Mouse (Mus musculus): ENCODE measurements around the gene Rcbtb1. TPM values are rescaled to one million over a fixed set of nuclear protein-coding genes. Genes with fewer than 3 reads are reported as not detected.
"Not testable (repeated sequence)": the region's sequence is repeated elsewhere in the genome, so short reads cannot be mapped to it uniquely, and the experiment has no call there.

The Rcbtb1 gene
- polyA plus RNA-seq, 1 experiment from 2014 or later = 51.9 TPM

DNA sequence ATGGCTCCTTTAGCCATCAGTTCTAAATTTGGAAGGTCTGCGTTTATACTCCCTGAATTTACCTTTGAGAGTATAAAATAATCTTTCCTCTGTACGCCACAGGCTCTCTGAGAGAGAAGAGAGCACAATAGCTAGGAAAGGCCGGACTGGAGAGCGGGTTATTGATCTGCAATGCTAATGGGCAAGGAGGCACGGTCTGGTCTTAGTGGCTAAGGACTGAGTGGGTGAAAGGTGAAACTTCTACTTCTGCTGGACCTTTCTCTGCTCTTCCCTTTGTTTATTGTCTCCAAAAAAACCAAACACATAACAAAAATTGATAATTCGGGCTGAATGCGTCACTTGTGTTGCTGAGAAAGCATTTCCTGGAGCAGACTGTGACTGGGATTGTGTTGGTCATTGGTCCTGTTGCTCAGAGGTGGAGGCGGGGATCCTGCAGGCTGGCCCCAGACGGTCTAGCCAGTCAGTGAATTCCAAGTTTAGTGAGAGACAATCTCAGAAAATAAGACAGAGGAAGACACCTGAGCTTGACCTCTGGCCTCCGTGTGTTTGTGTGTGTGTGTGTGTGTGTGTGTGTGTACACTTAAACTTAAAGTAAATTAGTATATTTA is 5.1 kb downstream of the Rcbtb1 start:
- Histone ChIP-seq H3K27me3 (ENCODE audit: control insufficient read depth, insufficient read depth, low read length) (no peaks in the 10 kb centered on the region), H3K9me3 (ENCODE audit: control insufficient read depth, low read length) (no peaks in the 10 kb centered on the region), H3K4me3 (replicated peaks; ENCODE audit: low read length) (no peak overlapping the region), H3K4me1 (replicated peaks; ENCODE audit: control insufficient read depth, insufficient read depth, low read length) (peaks cover 44% of the 10 kb centered on the region), H3K36me3 (replicated peaks; ENCODE audit: control insufficient read depth, insufficient read depth) (no peaks in the 10 kb centered on the region), H3K4me2 (replicated peaks) (peak overlapping the region; percentile 5; the same call in 1 of the 2 replicates), H3K27ac (no peak overlapping the region), H3K9ac (peak overlapping the region; percentile 16)
- DNase-seq (ENCODE audit: low spot score) (no peak), ATAC-seq (ENCODE audit: low FRiP score) (no peak)
- WGBS = 35% methylated on average over 10 of the region's 10 CpGs

DNA sequence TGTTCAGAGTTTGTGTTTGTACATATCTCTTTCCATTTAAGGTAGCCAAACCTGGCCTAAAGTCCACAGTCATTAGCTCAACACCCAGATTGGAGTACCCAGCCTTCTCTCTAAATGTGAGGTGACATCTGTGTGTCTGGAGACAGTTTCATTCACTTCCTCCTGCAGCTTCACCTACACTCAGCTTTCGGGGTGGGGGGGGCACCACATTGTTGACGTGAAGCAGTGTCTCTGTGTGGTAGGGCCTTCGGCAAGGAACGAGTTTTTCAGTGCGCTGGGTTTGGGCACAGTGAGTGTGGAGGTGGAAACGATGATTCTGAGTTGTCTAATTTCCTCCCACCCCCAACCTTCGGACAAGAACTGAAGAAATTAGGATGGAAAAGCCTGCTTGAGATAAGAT is 8.0 kb downstream of the Rcbtb1 start:
- DNase-seq (ENCODE audit: low spot score) (no peak), ATAC-seq (ENCODE audit: low FRiP score) (no peak)
- Histone ChIP-seq H3K4me1 (replicated peaks; ENCODE audit: control insufficient read depth, insufficient read depth, low read length) (peaks cover 28% of the 10 kb centered on the region), H3K36me3 (replicated peaks; ENCODE audit: control insufficient read depth, insufficient read depth) (peaks cover 13% of the 10 kb centered on the region), H3K4me3 (replicated peaks; ENCODE audit: low read length) (no peak overlapping the region), H3K9me3 (ENCODE audit: control insufficient read depth, low read length) (no peaks in the 10 kb centered on the region), H3K27ac (no peak overlapping the region), H3K4me2 (replicated peaks) (no peak overlapping the region), H3K27me3 (ENCODE audit: control insufficient read depth, insufficient read depth, low read length) (no peaks in the 10 kb centered on the region), H3K9ac (no peak overlapping the region)
- 92% methylated on average over 7 of the region's 7 CpGs for WGBS

DNA sequence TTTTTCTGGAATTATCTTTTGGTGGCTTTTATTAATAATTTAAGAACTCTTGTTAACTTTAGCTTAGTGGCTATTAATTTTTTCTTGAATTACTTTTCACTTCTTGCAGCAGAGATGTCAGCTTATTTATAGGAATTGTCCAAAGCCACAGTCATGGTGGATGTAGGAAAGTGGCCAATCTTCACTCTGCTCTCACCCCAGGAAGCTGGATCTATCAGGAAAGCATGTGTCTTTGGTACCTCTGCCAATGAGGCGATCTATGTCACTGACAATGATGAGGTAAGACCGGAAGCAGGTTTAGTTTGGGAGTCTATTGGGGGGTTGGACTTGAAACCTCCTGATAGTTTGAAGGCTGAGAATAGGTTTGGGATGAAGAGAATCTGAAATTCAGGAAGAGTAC is 8.8 kb downstream of the Rcbtb1 start:
- H3K36me3 ChIP-seq (replicated peaks; ENCODE audit: control insufficient read depth, insufficient read depth) = peaks cover 21% of the 10 kb centered on the region
- H3K27me3 ChIP-seq (ENCODE audit: control insufficient read depth, insufficient read depth, low read length) = no peaks in the 10 kb centered on the region
- ATAC-seq (ENCODE audit: low FRiP score) = no peak
- peaks cover 20% of the 10 kb centered on the region for H3K4me1 ChIP-seq (replicated peaks; ENCODE audit: control insufficient read depth, insufficient read depth, low read length)
- H3K27ac ChIP-seq = no peak overlapping the region
- no peak overlapping the region for H3K9ac ChIP-seq
- DNase-seq (ENCODE audit: low spot score) = no peak
- no peak overlapping the region for H3K4me3 ChIP-seq (replicated peaks; ENCODE audit: low read length)
- H3K4me2 ChIP-seq (replicated peaks) = no peak overlapping the region
- H3K9me3 ChIP-seq (ENCODE audit: control insufficient read depth, low read length) = no peaks in the 10 kb centered on the region
- 97% methylated on average over 2 of the region's 2 CpGs for WGBS

DNA sequence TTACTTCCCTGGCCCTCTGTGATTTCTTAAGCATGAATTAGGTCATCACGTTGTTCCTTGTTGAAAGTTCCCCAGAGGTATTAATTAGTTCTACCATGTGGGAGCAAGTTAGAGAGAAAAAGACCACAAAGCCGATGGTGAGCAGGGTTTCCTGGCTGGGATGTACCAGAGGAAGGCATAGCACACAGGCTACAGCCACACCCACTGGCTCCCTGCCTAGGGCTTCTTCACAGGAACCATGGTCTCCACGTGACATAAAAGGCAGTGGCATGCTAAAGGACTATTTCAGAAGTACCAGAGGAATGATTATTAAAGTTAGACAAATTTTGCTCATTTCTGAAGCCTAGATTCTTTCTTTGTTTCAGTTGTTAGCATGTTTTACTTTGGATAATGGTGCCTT is 18.2 kb downstream of the Rcbtb1 start:
- no peak overlapping the region for H3K27ac ChIP-seq
- ATAC-seq (ENCODE audit: low FRiP score) (no peak), DNase-seq (ENCODE audit: low spot score) (no peak)
- H3K4me2 ChIP-seq (replicated peaks) = no peak overlapping the region
- H3K36me3 ChIP-seq (replicated peaks; ENCODE audit: control insufficient read depth, insufficient read depth) = peaks cover 82% of the 10 kb centered on the region
- no peaks in the 10 kb centered on the region for H3K27me3 ChIP-seq (ENCODE audit: control insufficient read depth, insufficient read depth, low read length)
- H3K4me3 ChIP-seq (replicated peaks; ENCODE audit: low read length) = no peak overlapping the region
- no peaks in the 10 kb centered on the region for H3K4me1 ChIP-seq (replicated peaks; ENCODE audit: control insufficient read depth, insufficient read depth, low read length)
- H3K9me3 ChIP-seq (ENCODE audit: control insufficient read depth, low read length) = no peaks in the 10 kb centered on the region
- no peak overlapping the region for H3K9ac ChIP-seq
- WGBS = 80% methylated on average over 3 of the region's 3 CpGs

DNA sequence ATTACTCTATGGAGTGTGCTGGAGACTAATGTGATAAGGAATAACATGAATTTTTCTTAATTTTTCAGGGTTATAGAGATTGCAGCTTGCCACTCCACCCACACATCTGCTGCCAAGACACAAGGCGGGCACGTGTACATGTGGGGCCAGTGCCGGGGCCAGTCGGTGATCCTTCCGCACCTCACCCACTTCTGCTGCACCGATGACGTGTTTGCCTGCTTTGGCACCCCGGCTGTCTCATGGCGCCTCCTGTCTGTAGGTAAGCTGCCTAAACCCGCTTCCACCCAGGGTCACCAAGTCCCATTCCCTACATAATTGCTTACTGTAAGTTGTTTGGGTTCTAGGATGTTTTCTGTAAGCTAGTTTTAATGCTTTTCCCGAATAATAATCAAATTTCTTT is 25.2 kb downstream of the Rcbtb1 start:
- Histone ChIP-seq H3K9ac (no peak overlapping the region), H3K36me3 (replicated peaks; ENCODE audit: control insufficient read depth, insufficient read depth) (peaks cover 97% of the 10 kb centered on the region), H3K27ac (no peak overlapping the region), H3K4me3 (replicated peaks; ENCODE audit: low read length) (no peak overlapping the region), H3K4me1 (replicated peaks; ENCODE audit: control insufficient read depth, insufficient read depth, low read length) (no peaks in the 10 kb centered on the region), H3K4me2 (replicated peaks) (no peak overlapping the region), H3K9me3 (ENCODE audit: control insufficient read depth, low read length) (no peaks in the 10 kb centered on the region), H3K27me3 (ENCODE audit: control insufficient read depth, insufficient read depth, low read length) (no peaks in the 10 kb centered on the region)
- no peak for DNase-seq (ENCODE audit: low spot score)
- WGBS = 97% methylated on average over 11 of the region's 11 CpGs
- ATAC-seq (ENCODE audit: low FRiP score) = no peak

DNA sequence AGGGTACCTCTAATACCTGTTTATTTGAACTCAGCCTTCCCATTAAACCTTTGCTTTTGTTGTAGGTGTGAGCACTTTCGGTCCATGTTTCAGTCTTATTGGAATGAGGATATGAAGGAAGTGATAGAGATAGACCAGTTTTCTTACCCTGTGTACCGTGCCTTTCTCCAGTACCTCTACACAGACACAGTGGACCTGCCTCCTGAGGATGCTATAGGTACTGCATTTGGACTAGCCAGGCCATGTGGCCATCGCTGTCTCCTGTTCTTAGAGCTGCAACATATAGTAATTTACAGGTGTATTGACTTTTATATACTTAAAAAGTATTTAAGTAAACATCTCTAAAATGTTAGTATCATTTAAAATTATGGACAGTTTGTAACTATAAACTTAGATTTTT is 28.8 kb downstream of the Rcbtb1 start:
- Histone ChIP-seq H3K36me3 (replicated peaks; ENCODE audit: control insufficient read depth, insufficient read depth) (peaks cover 98% of the 10 kb centered on the region), H3K9ac (no peak overlapping the region), H3K4me3 (replicated peaks; ENCODE audit: low read length) (no peak overlapping the region), H3K9me3 (ENCODE audit: control insufficient read depth, low read length) (no peaks in the 10 kb centered on the region), H3K27ac (no peak overlapping the region), H3K27me3 (ENCODE audit: control insufficient read depth, insufficient read depth, low read length) (no peaks in the 10 kb centered on the region), H3K4me1 (replicated peaks; ENCODE audit: control insufficient read depth, insufficient read depth, low read length) (no peaks in the 10 kb centered on the region), H3K4me2 (replicated peaks) (no peak overlapping the region)
- no peak for DNase-seq (ENCODE audit: low spot score)
- ATAC-seq (ENCODE audit: low FRiP score) = no peak
- WGBS = 94% methylated on average over 3 of the region's 3 CpGs

DNA sequence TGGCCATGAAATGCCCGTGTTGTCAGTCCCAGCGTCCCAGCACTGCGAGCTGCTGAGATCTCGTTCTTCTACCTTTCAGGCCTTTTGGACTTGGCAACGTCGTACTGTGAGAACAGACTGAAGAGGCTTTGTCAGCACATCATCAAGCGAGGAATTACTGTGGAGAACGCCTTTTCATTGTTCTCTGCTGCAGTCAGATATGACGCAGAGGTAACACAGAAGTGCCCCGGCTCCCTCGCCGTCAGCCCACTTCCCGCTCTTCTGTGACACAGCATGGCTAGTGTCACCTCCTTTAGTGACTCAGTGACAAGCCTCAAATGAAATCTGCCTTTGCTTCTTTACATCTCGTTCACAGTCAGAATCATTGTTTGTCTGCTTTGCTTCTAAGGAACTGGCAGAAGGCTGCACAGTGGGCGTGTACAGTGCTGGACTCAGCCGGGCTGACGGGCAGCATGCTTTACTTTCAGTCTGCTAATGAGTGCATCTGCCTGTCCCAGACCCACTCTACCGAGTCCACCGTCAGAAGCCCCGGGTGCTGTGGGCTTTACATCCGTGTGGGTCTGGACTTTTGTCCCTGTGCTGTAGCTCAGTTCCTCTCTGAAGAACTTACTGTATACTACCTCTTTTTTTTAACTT is 29.4 kb downstream of the Rcbtb1 start:
- Histone ChIP-seq H3K4me3 (replicated peaks; ENCODE audit: low read length) (no peak overlapping the region), H3K9ac (no peak overlapping the region), H3K27ac (no peak overlapping the region), H3K9me3 (ENCODE audit: control insufficient read depth, low read length) (no peaks in the 10 kb centered on the region), H3K36me3 (replicated peaks; ENCODE audit: control insufficient read depth, insufficient read depth) (peaks cover 99% of the 10 kb centered on the region), H3K27me3 (ENCODE audit: control insufficient read depth, insufficient read depth, low read length) (no peaks in the 10 kb centered on the region), H3K4me1 (replicated peaks; ENCODE audit: control insufficient read depth, insufficient read depth, low read length) (no peaks in the 10 kb centered on the region), H3K4me2 (replicated peaks) (no peak overlapping the region)
- no peak for DNase-seq (ENCODE audit: low spot score)
- ATAC-seq (ENCODE audit: low FRiP score) = no peak
- 79% methylated on average over 21 of the region's 21 CpGs for WGBS

DNA sequence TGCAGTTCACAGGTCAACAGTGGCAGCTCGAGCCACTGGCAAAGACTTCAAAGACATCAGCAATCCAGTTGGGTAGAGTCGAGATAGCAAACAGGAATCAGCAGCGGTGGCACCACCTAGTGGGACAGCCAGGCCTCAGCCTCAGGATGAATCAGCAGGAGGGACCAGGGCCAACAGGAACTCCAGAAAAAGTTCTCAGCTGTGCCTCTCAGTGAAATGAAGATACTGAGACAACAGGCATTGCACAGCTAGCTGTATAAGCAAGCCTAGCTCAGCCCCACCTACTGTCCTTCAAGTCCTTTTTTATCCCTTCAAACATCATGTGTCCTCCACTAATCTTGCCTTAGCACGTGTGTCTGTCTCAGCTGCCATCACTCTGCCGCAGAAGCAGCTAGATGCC is 31.0 kb downstream of the Rcbtb1 start:
- no peak overlapping the region for H3K27ac ChIP-seq
- H3K36me3 ChIP-seq (replicated peaks; ENCODE audit: control insufficient read depth, insufficient read depth) = peaks cover 98% of the 10 kb centered on the region
- WGBS = 81% methylated on average over 5 of the region's 5 CpGs
- ATAC-seq (ENCODE audit: low FRiP score) = no peak
- no peak overlapping the region for H3K4me3 ChIP-seq (replicated peaks; ENCODE audit: low read length)
- no peaks in the 10 kb centered on the region for H3K9me3 ChIP-seq (ENCODE audit: control insufficient read depth, low read length)
- no peak for DNase-seq (ENCODE audit: low spot score)
- no peaks in the 10 kb centered on the region for H3K4me1 ChIP-seq (replicated peaks; ENCODE audit: control insufficient read depth, insufficient read depth, low read length)
- H3K27me3 ChIP-seq (ENCODE audit: control insufficient read depth, insufficient read depth, low read length) = no peaks in the 10 kb centered on the region
- no peak overlapping the region for H3K9ac ChIP-seq
- H3K4me2 ChIP-seq (replicated peaks) = no peak overlapping the region

DNA sequence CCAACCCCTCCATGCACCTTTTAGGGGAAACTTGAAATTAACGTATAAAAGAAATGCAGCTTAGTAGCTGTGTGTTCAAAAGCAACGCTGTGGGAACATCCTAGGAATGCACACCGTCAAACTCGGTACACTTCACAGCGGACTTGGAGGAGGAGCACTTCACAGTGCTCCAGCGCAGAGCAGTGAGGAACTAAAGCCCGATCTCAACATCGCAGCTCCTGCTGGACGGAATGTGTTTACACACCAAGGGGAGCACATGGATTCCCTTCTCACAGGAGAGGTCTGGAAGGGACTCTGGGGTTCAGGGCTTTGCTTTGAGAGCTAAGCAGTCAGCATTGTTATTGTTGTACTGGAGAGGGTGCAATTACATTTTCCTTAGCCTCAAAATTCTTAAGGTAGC is 32.6 kb downstream of the Rcbtb1 start:
- Histone ChIP-seq H3K4me1 (replicated peaks; ENCODE audit: control insufficient read depth, insufficient read depth, low read length) (no peaks in the 10 kb centered on the region), H3K9ac (no peak overlapping the region), H3K36me3 (replicated peaks; ENCODE audit: control insufficient read depth, insufficient read depth) (peaks cover 98% of the 10 kb centered on the region), H3K4me3 (replicated peaks; ENCODE audit: low read length) (no peak overlapping the region), H3K27me3 (ENCODE audit: control insufficient read depth, insufficient read depth, low read length) (no peaks in the 10 kb centered on the region), H3K27ac (no peak overlapping the region), H3K4me2 (replicated peaks) (no peak overlapping the region), H3K9me3 (ENCODE audit: control insufficient read depth, low read length) (peaks cover 4% of the 10 kb centered on the region; the same call in 1 of the 2 replicates)
- ATAC-seq (ENCODE audit: low FRiP score) (no peak), DNase-seq (ENCODE audit: low spot score) (no peak)
- 96% methylated on average over 9 of the region's 9 CpGs for WGBS

DNA sequence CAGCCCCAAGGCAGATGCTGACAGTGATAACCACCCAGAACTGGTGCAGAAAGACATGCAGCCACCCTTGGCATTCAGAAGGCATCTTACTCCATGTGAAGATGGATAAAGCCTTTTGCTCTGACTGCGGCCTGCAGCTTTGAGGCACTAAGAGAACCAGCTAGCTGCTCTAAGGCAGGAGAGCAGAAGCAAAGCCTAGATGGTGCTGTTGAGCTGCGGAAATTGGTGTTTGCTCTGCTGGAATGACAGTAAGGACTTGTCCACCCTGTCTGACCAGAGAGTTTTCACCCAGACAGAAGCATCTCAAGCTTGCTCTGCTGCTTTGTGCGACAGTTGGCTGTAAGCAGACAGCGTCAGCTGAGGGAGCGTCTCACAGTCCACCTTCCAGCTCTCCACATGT is 49.3 kb downstream of the Rcbtb1 start:
- H3K4me3 ChIP-seq (replicated peaks; ENCODE audit: low read length); H3K27ac ChIP-seq; H3K9ac ChIP-seq; H3K4me1 ChIP-seq (replicated peaks; ENCODE audit: control insufficient read depth, insufficient read depth, low read length); ATAC-seq (ENCODE audit: low FRiP score); H3K36me3 ChIP-seq (replicated peaks; ENCODE audit: control insufficient read depth, insufficient read depth); H3K9me3 ChIP-seq (ENCODE audit: control insufficient read depth, low read length); H3K27me3 ChIP-seq (ENCODE audit: control insufficient read depth, insufficient read depth, low read length); H3K4me2 ChIP-seq (replicated peaks): not testable (repeated sequence)
- WGBS = 71% methylated on average over 5 of the region's 5 CpGs
- peak; percentile 56 for DNase-seq (ENCODE audit: low spot score)
